Mouse (Mus musculus) forebrain, postnatal 0 days (tissue): ENCODE measurements at regions not wholly inside any gene's neighbourhood (a gene's known extent, or its start where the extent isn't known, plus 50 kb on each side); places are given as distances from the start of the nearest gene placed in this dataset.

Experiments used
- ATAC-seq: fragments of 200-750 bp; cut with Nextera tagmentation; 2 replicates; pipeline ENCODE4 v1.8.0; 2017; ENCODE audit warnings: mild to moderate bottlenecking, moderate library complexity
- DNase-seq: peaks from one replicate; pipeline ENCODE4 v3.0.0-alpha.2; 2015
- H3K27ac ChIP-seq: fragments of 300-500 bp; sonication (generic); 2 replicates; pipeline ENCODE4 v1.5.1; 2014; ENCODE audit warnings: low read depth, mild to moderate bottlenecking, antibody characterized with exemption, low read length, moderate library complexity, mixed read lengths
- H3K27me3 ChIP-seq: fragments of 300-500 bp; sonication (generic); 2 replicates; pipeline ENCODE4 v1.6.1; 2014; ENCODE audit warnings: mild to moderate bottlenecking, low read length, mixed read lengths; ENCODE audit not compliant: insufficient read depth
- H3K36me3 ChIP-seq: fragments of 300-500 bp; sonication (generic); 2 replicates; pipeline ENCODE4 v1.6.1; 2014; ENCODE audit warnings: mild to moderate bottlenecking, moderate library complexity; ENCODE audit not compliant: insufficient read depth
- H3K4me1 ChIP-seq: fragments of 300-500 bp; sonication (generic); 2 replicates; pipeline ENCODE4 v1.6.1; 2014; ENCODE audit warnings: antibody characterized with exemption; ENCODE audit not compliant: insufficient read depth
- H3K4me2 ChIP-seq: fragments of 300-500 bp; sonication (generic); 2 replicates; pipeline ENCODE4 v1.6.1; 2014; ENCODE audit warnings: low read depth, mild to moderate bottlenecking, moderate library complexity
- H3K4me3 ChIP-seq: fragments of 300-500 bp; sonication (generic); 2 replicates; pipeline ENCODE4 v1.5.1; 2014; ENCODE audit warnings: low read depth, low read length, mixed read lengths
- H3K9ac ChIP-seq: fragments of 300-500 bp; sonication (generic); 2 replicates; pipeline ENCODE4 v1.6.1; 2014; ENCODE audit warnings: mild to moderate bottlenecking
- H3K9me3 ChIP-seq: fragments of 300-500 bp; sonication (generic); 2 replicates; pipeline ENCODE4 v1.6.1; 2016; ENCODE audit warnings: low read length
- CTCF ChIP-seq: sonication (generic); IDR thresholded peaks from 2 replicates; pipeline ENCODE4 v1.5.1; 2016; ENCODE audit warnings: antibody characterized with exemption, control low read depth, low read depth
- WGBS: fragments of 180-500 bp; shearing (Covaris S2); extraction: QIAGEN DNeasy Blood & Tissue Kit; methylation state at CpG from one replicate; pipeline ENCODE4 v1.1.7; 2014; 5-methylcytosine and 5-hydroxymethylcytosine counted together

GRCm38 (mm10) chr14:106190721-106191120 lies 84.7 kb downstream of the Trim52 start:
- H3K4me2 ChIP-seq, result no peak overlapping the region
- DNase-seq, result no peak
- H3K4me3 ChIP-seq, result no peak overlapping the region
- no peak for ATAC-seq
- no peak overlapping the region for H3K9ac ChIP-seq
- H3K36me3 ChIP-seq, result no peaks in the 10 kb centered on the region
- no peaks in the 10 kb centered on the region for H3K9me3 ChIP-seq
- no peaks in the 10 kb centered on the region for H3K4me1 ChIP-seq
- TF ChIP-seq CTCF, result no peak
- H3K27ac ChIP-seq, result no peak overlapping the region
- no peaks in the 10 kb centered on the region for H3K27me3 ChIP-seq
- 28% methylated on average over 4 of the region's 4 CpGs for WGBS

- Histone ChIP-seq H3K27ac (no peak overlapping the region), H3K27me3 (no peaks in the 10 kb centered on the region), H3K4me2 (no peak overlapping the region), H3K4me1 (no peaks in the 10 kb centered on the region), H3K9me3 (no peaks in the 10 kb centered on the region), H3K9ac (no peak overlapping the region), H3K4me3 (no peak overlapping the region), H3K36me3 (no peaks in the 10 kb centered on the region)
- DNase-seq, result no peak
- no peak for TF ChIP-seq CTCF
- no peak for ATAC-seq
- 77% methylated on average over 2 of the region's 2 CpGs for WGBS
Measured at GRCm38 (mm10) chr14:106193583-106193982, 87.6 kb downstream of the Trim52 start.

GRCm38 (mm10) chr14:106194104-106194503 lies 88.1 kb downstream of the Trim52 start:
- no peak for DNase-seq
- H3K27me3 ChIP-seq, result no peaks in the 10 kb centered on the region
- no peak for TF ChIP-seq CTCF
- H3K4me2 ChIP-seq, result no peak overlapping the region
- H3K4me3 ChIP-seq, result no peak overlapping the region
- H3K27ac ChIP-seq, result no peak overlapping the region
- no peaks in the 10 kb centered on the region for H3K36me3 ChIP-seq
- no peaks in the 10 kb centered on the region for H3K4me1 ChIP-seq
- 89% methylated on average over 1 of the region's 1 CpGs for WGBS
- no peak overlapping the region for H3K9ac ChIP-seq
- no peak for ATAC-seq
- no peaks in the 10 kb centered on the region for H3K9me3 ChIP-seq

GRCm38 (mm10) chr14:106197826-106198225 lies 91.8 kb downstream of the Trim52 start:
- ATAC-seq (no peak), DNase-seq (no peak)
- no peaks in the 10 kb centered on the region for H3K9me3 ChIP-seq
- TF ChIP-seq CTCF, result no peak
- no peak overlapping the region for H3K4me3 ChIP-seq
- H3K36me3 ChIP-seq, result no peaks in the 10 kb centered on the region
- H3K4me2 ChIP-seq, result no peak overlapping the region
- 93% methylated on average over 1 of the region's 1 CpGs for WGBS
- H3K27ac ChIP-seq, result no peak overlapping the region
- no peaks in the 10 kb centered on the region for H3K4me1 ChIP-seq
- no peak overlapping the region for H3K9ac ChIP-seq
- no peaks in the 10 kb centered on the region for H3K27me3 ChIP-seq

GRCm38 (mm10) chr14:106199109-106199508 lies 93.1 kb downstream of the Trim52 start:
- no peak for DNase-seq
- no peaks in the 10 kb centered on the region for H3K9me3 ChIP-seq
- no peak overlapping the region for H3K4me3 ChIP-seq
- H3K27ac ChIP-seq, result no peak overlapping the region
- H3K27me3 ChIP-seq, result no peaks in the 10 kb centered on the region
- WGBS, result 84% methylated on average over 2 of the region's 2 CpGs
- H3K36me3 ChIP-seq, result no peaks in the 10 kb centered on the region
- no peak for TF ChIP-seq CTCF
- H3K4me2 ChIP-seq, result no peak overlapping the region
- no peak overlapping the region for H3K9ac ChIP-seq
- ATAC-seq, result no peak
- H3K4me1 ChIP-seq, result no peaks in the 10 kb centered on the region

GRCm38 (mm10) chr14:106199536-106200319 lies 93.7 kb downstream of the Trim52 start:
- Histone ChIP-seq H3K27me3 (no peaks in the 10 kb centered on the region), H3K9ac (no peak overlapping the region), H3K4me3 (no peak overlapping the region), H3K9me3 (no peaks in the 10 kb centered on the region), H3K4me1 (no peaks in the 10 kb centered on the region), H3K4me2 (no peak overlapping the region), H3K27ac (no peak overlapping the region), H3K36me3 (no peaks in the 10 kb centered on the region)
- no peak for ATAC-seq
- peak; percentile 5 for DNase-seq
- 22% methylated on average over 1 of the region's 1 CpGs for WGBS
- TF ChIP-seq CTCF, result no peak

- no peak overlapping the region for H3K27ac ChIP-seq
- H3K4me1 ChIP-seq, result no peaks in the 10 kb centered on the region
- H3K4me3 ChIP-seq, result no peak overlapping the region
- DNase-seq, result no peak
- no peak overlapping the region for H3K4me2 ChIP-seq
- no peaks in the 10 kb centered on the region for H3K36me3 ChIP-seq
- 86% methylated on average over 2 of the region's 2 CpGs for WGBS
- no peaks in the 10 kb centered on the region for H3K27me3 ChIP-seq
- H3K9ac ChIP-seq, result no peak overlapping the region
- no peaks in the 10 kb centered on the region for H3K9me3 ChIP-seq
- ATAC-seq, result no peak
- no peak for TF ChIP-seq CTCF
Measured at GRCm38 (mm10) chr14:106211062-106211461, 105.1 kb downstream of the Trim52 start.
